Mouse (Mus musculus) stomach, postnatal 0 days (tissue): ENCODE results near the gene Kit. TPM values are rescaled to one million over a fixed set of nuclear protein-coding genes. Genes with fewer than 3 reads are reported as not detected.

Experiments used
- ATAC-seq: fragments of 200-750 bp; cut with Nextera tagmentation; 2 replicates; pipeline ENCODE4 v1.8.0; 2017; ENCODE audit not compliant: low FRiP score, low TSS enrichment
- DNase-seq: peaks from one replicate; pipeline ENCODE4 v3.0.0-alpha.2; 2016; ENCODE audit warnings: low spot score
- H3K27ac ChIP-seq: fragments of 300-500 bp; sonication (generic); replicated peaks from 2 replicates; pipeline ENCODE4 v1.5.1; 2014; ENCODE audit warnings: mild to moderate bottlenecking, control low read depth
- H3K27me3 ChIP-seq: fragments of 300-500 bp; sonication (generic); 2 replicates; pipeline ENCODE4 v1.6.1; 2014; ENCODE audit warnings: low read length; ENCODE audit not compliant: control insufficient read depth, insufficient read depth
- H3K36me3 ChIP-seq: fragments of 300-500 bp; sonication (generic); 2 replicates; pipeline ENCODE4 v1.6.1; 2014; ENCODE audit warnings: low read length, mixed read lengths; ENCODE audit not compliant: control insufficient read depth, insufficient read depth
- H3K4me1 ChIP-seq: fragments of 300-500 bp; sonication (generic); replicated peaks from 2 replicates; pipeline ENCODE4 v1.6.1; 2014; ENCODE audit warnings: antibody characterized with exemption; ENCODE audit not compliant: control insufficient read depth, insufficient read depth
- H3K4me2 ChIP-seq: fragments of 300-500 bp; sonication (generic); replicated peaks from 2 replicates; pipeline ENCODE4 v1.6.1; 2014; ENCODE audit warnings: low read depth, mild to moderate bottlenecking, control low read depth, moderate library complexity
- H3K4me3 ChIP-seq: fragments of 300-500 bp; sonication (generic); 2 replicates; pipeline ENCODE4 v1.5.1; 2014; ENCODE audit warnings: low read depth, low read length, control low read depth
- H3K9ac ChIP-seq: fragments of 300-500 bp; sonication (generic); 2 replicates; pipeline ENCODE4 v1.6.1; 2014; ENCODE audit warnings: mild to moderate bottlenecking, low read length, control low read depth, mixed read lengths
- H3K9me3 ChIP-seq: fragments of 300-500 bp; sonication (generic); 2 replicates; pipeline ENCODE4 v1.6.1; 2016; ENCODE audit warnings: low read length; ENCODE audit not compliant: control insufficient read depth
- CTCF ChIP-seq: IDR thresholded peaks from 2 replicates; pipeline ENCODE4 v1.5.1; 2016; ENCODE audit warnings: antibody characterized with exemption, low read depth, mild to moderate bottlenecking, moderate library complexity
- EP300 ChIP-seq: optimal IDR thresholded peaks from 2 replicates; pipeline ENCODE3; 2016; ENCODE audit warnings: antibody characterized with exemption
- WGBS: fragments of 180-500 bp; shearing (Covaris S2); extraction: QIAGEN DNeasy Blood & Tissue Kit; methylation state at CpG from one replicate; pipeline ENCODE4 v1.1.7; 2014; 5-methylcytosine and 5-hydroxymethylcytosine counted together
- polyA plus RNA-seq: library from polyadenylated mRNA; unstranded; fragments of >200 nt; fragmentation: Nextera tagmentation; extraction: Ambion mirVana; gene quantifications from 2 replicates; pipeline ENCODE4 v1.2.1, GENCODE M21; 2015

The Kit gene
- polyA plus RNA-seq, 1 experiment from 2014 or later: 15.9 TPM

DNA sequence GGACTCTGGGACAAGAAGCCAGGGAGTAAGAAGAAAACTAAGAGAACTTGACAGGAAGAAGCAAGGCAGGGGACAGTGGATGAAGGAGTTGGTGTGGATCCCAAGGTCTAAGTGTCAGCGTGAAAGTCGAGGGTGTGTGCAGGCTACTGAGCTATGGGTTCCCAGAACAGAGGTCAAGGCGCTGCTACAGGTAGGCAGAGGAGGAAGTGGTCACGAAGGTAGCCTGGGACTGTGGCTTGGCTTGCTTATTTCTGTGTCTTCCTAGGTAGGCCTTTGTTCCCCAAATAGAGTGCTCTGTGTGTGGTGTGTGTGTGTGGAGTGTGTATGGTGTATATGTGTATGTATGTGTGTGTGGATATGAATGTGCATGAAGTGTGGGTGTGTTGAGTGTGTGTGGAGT, 47.7 kb downstream of the Kit start:
- no peak overlapping the region for H3K27ac ChIP-seq
- no peak overlapping the region for H3K4me3 ChIP-seq
- H3K9ac ChIP-seq: no peak overlapping the region
- WGBS: 92% methylated on average over 4 of the region's 4 CpGs
- H3K9me3 ChIP-seq: no peaks in the 10 kb centered on the region
- H3K4me1 ChIP-seq: no peaks in the 10 kb centered on the region
- TF ChIP-seq EP300 (no peak), CTCF (no peak)
- peak; percentile 56 for ATAC-seq
- H3K4me2 ChIP-seq: no peak overlapping the region
- H3K27me3 ChIP-seq: no peaks in the 10 kb centered on the region
- no peak for DNase-seq
- no peaks in the 10 kb centered on the region for H3K36me3 ChIP-seq

DNA sequence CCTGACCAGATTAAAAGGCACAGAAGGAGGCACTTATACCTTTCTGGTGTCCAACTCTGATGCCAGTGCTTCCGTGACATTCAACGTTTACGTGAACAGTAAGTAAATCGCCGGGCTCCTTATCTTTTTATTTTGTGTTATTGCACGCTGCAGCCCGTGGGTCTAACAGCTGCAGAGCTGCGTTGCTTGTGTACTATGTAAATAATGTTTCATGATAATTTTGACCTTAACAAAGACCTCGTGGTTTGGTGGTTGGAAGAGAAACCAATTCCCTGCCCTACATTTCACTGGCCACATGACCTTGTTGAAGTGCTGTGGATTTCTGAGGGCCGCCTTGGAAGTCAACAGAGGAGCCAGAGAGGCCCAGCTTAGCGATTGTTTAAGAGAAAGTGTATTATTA, 48.3 kb downstream of the Kit start:
- DNase-seq (peak; percentile 58), ATAC-seq (peak; percentile 89)
- WGBS: 44% methylated on average over 11 of the region's 11 CpGs

DNA sequence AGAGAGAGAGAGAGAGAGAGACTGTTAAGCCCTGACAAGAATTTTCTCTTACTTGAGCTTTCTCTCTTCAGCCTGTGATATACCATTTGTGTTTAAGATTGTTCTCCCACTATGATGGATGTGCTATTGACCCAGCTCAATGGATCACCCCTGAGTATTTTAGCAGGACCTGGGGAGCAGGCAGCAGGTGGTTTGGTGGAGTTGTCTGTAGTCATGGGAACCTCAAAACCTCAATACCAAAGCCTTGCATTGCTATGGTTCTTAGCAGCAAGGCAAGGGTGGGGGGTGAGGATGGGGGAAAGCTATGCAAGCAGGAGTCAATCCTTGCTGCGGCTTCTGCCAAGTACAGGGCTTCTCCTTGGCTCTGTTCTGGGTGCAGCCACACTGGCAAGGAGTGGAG, 48.8 kb downstream of the Kit start:
- TF ChIP-seq EP300 (no peak), CTCF (no peak)
- no peak overlapping the region for H3K9ac ChIP-seq
- no peak for ATAC-seq
- H3K4me2 ChIP-seq: no peak overlapping the region
- no peaks in the 10 kb centered on the region for H3K36me3 ChIP-seq
- 85% methylated on average over 1 of the region's 1 CpGs for WGBS
- H3K4me1 ChIP-seq: no peaks in the 10 kb centered on the region
- no peaks in the 10 kb centered on the region for H3K27me3 ChIP-seq
- no peak for DNase-seq
- no peak overlapping the region for H3K27ac ChIP-seq
- H3K9me3 ChIP-seq: no peaks in the 10 kb centered on the region
- no peak overlapping the region for H3K4me3 ChIP-seq

More for the DNA sequence above, 48.3 kb downstream of the Kit start:
- H3K9me3 ChIP-seq: no peaks in the 10 kb centered on the region
- H3K4me3 ChIP-seq: no peak overlapping the region
- H3K36me3 ChIP-seq: no peaks in the 10 kb centered on the region
- no peak overlapping the region for H3K9ac ChIP-seq
- H3K27me3 ChIP-seq: no peaks in the 10 kb centered on the region
- TF ChIP-seq CTCF (no peak), EP300 (no peak)
- H3K4me2 ChIP-seq: no peak overlapping the region
- H3K4me1 ChIP-seq: no peaks in the 10 kb centered on the region
- H3K27ac ChIP-seq: no peak overlapping the region

DNA sequence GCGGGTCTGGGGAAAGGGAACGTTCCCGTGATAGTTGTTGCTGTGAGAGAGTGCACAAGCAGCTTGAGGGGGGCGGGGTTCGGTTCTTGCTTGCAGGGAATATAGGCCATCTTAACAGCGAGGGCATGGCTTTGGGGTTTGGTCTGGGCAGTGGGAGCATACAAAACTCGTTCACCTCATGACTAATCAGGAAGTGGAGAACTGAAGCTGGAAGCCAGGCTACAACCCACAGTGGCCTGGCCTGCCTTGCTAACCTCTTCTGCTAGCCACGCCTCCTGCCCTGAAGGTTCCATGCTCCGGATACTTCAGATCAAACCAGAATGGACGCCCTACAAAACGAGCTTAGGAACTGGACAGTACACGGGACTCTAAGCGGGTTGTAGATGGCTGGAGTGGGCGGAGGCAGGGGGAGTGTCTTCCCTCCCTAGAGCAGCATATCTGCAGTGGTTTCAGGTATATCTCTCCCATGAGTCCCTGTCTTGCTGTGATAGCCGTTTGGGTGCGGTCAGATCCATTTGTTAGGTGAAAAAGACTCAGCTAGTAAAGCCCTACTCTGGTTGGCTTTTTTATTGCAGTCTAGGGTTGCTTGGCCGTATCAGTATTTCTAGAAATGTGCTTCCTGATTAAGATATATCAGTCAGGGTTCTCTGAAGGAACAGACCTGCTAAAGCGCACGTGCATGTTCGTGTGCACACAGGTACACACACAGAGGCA, 49.4 kb downstream of the Kit start:
- Histone ChIP-seq H3K9ac (no peak overlapping the region), H3K9me3 (no peaks in the 10 kb centered on the region), H3K4me3 (no peak overlapping the region), H3K27ac (no peak overlapping the region), H3K36me3 (no peaks in the 10 kb centered on the region), H3K4me2 (no peak overlapping the region), H3K4me1 (no peaks in the 10 kb centered on the region), H3K27me3 (no peaks in the 10 kb centered on the region)
- WGBS: 85% methylated on average over 20 of the region's 20 CpGs
- DNase-seq (no peak), ATAC-seq (no peak)
- TF ChIP-seq CTCF: no peak
- no peak for TF ChIP-seq EP300

DNA sequence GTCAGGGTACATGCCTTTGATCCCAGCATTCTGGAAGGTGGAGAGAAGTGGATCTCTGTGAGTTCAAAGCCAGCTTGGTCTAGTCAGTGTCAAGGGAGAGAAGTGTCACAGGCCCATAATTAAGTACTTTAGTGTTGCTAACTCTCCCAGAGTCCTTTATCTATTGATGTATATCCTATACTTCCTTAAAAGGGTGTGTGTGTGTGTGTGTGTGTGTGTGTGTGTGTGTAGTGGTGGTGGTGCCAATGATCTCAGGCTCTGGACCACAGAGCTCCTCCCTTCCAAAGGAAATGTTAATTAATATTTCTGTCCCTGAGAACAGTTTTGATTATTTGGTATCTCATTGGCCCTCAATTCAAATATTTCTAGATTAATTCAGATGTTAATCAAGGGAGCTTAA, 50.3 kb downstream of the Kit start:
- DNase-seq: no peak
- H3K27me3 ChIP-seq: no peaks in the 10 kb centered on the region

DNA sequence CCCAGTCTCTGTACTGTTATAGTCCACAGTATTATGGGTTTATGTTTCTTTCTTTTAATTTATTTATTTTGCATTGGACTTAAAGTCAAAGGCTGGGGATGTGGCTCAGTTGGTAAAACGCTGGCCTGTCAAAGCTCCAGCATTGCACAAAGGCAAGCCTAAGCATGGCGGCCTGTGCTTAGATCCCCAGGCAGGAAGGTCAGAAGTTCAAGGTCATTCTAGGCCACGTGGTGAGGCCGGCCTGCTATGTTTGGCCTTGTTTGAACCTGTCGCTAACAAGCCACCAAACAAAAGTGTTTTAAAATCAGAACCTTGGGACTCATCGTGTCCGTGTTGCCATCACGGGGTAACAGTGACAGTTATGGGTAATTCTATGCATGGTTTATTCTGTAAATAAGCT, 51.6 kb downstream of the Kit start:
- Histone ChIP-seq H3K27ac (no peak overlapping the region), H3K9ac (no peak overlapping the region), H3K4me2 (no peak overlapping the region), H3K36me3 (no peaks in the 10 kb centered on the region), H3K27me3 (no peaks in the 10 kb centered on the region), H3K4me1 (no peaks in the 10 kb centered on the region), H3K4me3 (no peak overlapping the region), H3K9me3 (no peaks in the 10 kb centered on the region)
- ATAC-seq (no peak), DNase-seq (no peak)
- 62% methylated on average over 8 of the region's 8 CpGs for WGBS
- TF ChIP-seq CTCF: no peak
- TF ChIP-seq EP300: no peak

More for the DNA sequence above, 50.3 kb downstream of the Kit start:
- no peak overlapping the region for H3K9ac ChIP-seq
- no peaks in the 10 kb centered on the region for H3K9me3 ChIP-seq
- H3K4me3 ChIP-seq: no peak overlapping the region
- no peak overlapping the region for H3K27ac ChIP-seq
- H3K36me3 ChIP-seq: no peaks in the 10 kb centered on the region
- no peak overlapping the region for H3K4me2 ChIP-seq
- no peak for ATAC-seq
- no peaks in the 10 kb centered on the region for H3K4me1 ChIP-seq
- TF ChIP-seq EP300 (no peak), CTCF (no peak)
